8 mouse cellular contexts compared by ENCODE assay signal in genomic region chr19:53037925-53038419, GRCm38 (mm10). TPM values are rescaled to one million over a fixed set of nuclear protein-coding genes. Genes with fewer than 3 reads are reported as not detected.
DNase-seq lines count a peak whose midpoint lies in the region; ATAC-seq and TF ChIP-seq lines count a peak whose summit lies in the region.

No protein-coding gene starts in this region.

- TF ChIP-seq POLR2A in MEL (IDR thresholded peaks at IDR 0.05; ENCODE audit: control insufficient read depth in 1 of 2, insufficient read depth in 1 of 2, low read depth in 1 of 2, low read length in 2 of 2, poor library complexity in 1 of 2), result no peak

- no peak for TF ChIP-seq CTCF in MEL (IDR thresholded peaks at IDR 0.05 in 2 of 3, conservative IDR thresholded peaks at IDR 0.05 in 1 of 3; ENCODE audit: control insufficient read depth in 1 of 3, insufficient read depth in 1 of 3, low read depth in 2 of 3, low read length in 3 of 3, poor library complexity in 1 of 3, severe bottlenecking in 1 of 3)

- peaks cover 39% of the 10 kb centered on the region for H3K79me2 ChIP-seq in MEL (ENCODE audit: control insufficient read depth, insufficient read depth, low read length, poor library complexity)

- H3K36me3 ChIP-seq in heart, embryonic 14.5 days (ENCODE audit: control insufficient read depth, insufficient read depth, low read length), result no peaks in the 10 kb centered on the region; the same call in 1 of the 2 replicates
- peaks cover 0 to 40% of the 10 kb centered on the region in 2 experiments; a peak in 2 of 4 replicates for H3K36me3 ChIP-seq in MEL (ENCODE audit: control insufficient read depth in 1 of 2, insufficient read depth in 2 of 2, low read length in 2 of 2)
- no peaks in the 10 kb centered on the region for H3K36me3 ChIP-seq in forebrain, embryonic 15.5 days
- H3K36me3 ChIP-seq in liver, embryonic 15.5 days (replicated peaks), result 0 out of 2 replicates have a peak, but pooled peaks cover 3% of the 10 kb centered on the region

- under 1% methylated on average over 28 of the region's 28 CpGs for WGBS in heart, embryonic 14.5 days
- WGBS in forebrain, embryonic 15.5 days, result under 1% methylated on average over 26 of the region's 28 CpGs
- under 1% methylated on average over 28 of the region's 28 CpGs for WGBS in liver, embryonic 15.5 days (ENCODE audit: insufficient replicate concordance)

- peak overlapping the region; percentile 96 for H3K9ac ChIP-seq in heart, embryonic 14.5 days (ENCODE audit: low read length)
- H3K9ac ChIP-seq in MEL (ENCODE audit: control insufficient read depth, low read depth, low read length, poor library complexity, severe bottlenecking), result peak overlapping the region; percentile 79
- H3K9ac ChIP-seq in forebrain, embryonic 15.5 days (replicated peaks), result peak overlapping the region; percentile 90
- peak overlapping the region; percentile 98 for H3K9ac ChIP-seq in liver, embryonic 15.5 days

- intact Hi-C loops in heart, postnatal 14 days (cut with DNase I), result no loop called here

- H3K4me1 ChIP-seq in heart, embryonic 14.5 days (ENCODE audit: control insufficient read depth in 2 of 2, insufficient read depth in 2 of 2, low read length in 2 of 2), result peaks cover 18 to 28% of the 10 kb centered on the region in 2 experiments
- peaks cover 16 to 37% of the 10 kb centered on the region in 2 experiments for H3K4me1 ChIP-seq in MEL (ENCODE audit: control insufficient read depth in 1 of 2, insufficient read depth in 2 of 2, low read length in 2 of 2)
- H3K4me1 ChIP-seq in forebrain, embryonic 15.5 days, result peaks cover 11% of the 10 kb centered on the region
- peaks cover 61% of the 10 kb centered on the region for H3K4me1 ChIP-seq in liver, embryonic 15.5 days (replicated peaks)

- H3K4me2 ChIP-seq in heart, embryonic 14.5 days (ENCODE audit: low read length), result peak overlapping the region; percentile 71
- peak overlapping the region; percentile 62 for H3K4me2 ChIP-seq in forebrain, embryonic 15.5 days (replicated peaks)
- peak overlapping the region; percentile 81 for H3K4me2 ChIP-seq in liver, embryonic 15.5 days

- TF ChIP-seq EP300 in MEL (IDR thresholded peaks at IDR 0.05; ENCODE audit: low read depth in 1 of 2, low read length in 2 of 2), result no peak

- H3K27me3 ChIP-seq in heart, embryonic 14.5 days (ENCODE audit: control insufficient read depth, insufficient read depth, low read length), result no peaks in the 10 kb centered on the region
- no peaks in the 10 kb centered on the region for H3K27me3 ChIP-seq in MEL (ENCODE audit: control insufficient read depth in 1 of 2, insufficient read depth in 2 of 2, low read length in 2 of 2)
- H3K27me3 ChIP-seq in forebrain, embryonic 15.5 days, result no peaks in the 10 kb centered on the region
- H3K27me3 ChIP-seq in liver, embryonic 15.5 days, result no peaks in the 10 kb centered on the region

- TF ChIP-seq RAD21 in MEL (IDR thresholded peaks at IDR 0.05; ENCODE audit: low read depth, low read length), result no peak

- H3K9me3 ChIP-seq in heart, embryonic 14.5 days (ENCODE audit: control insufficient read depth, low read length), result no peaks in the 10 kb centered on the region
- H3K9me3 ChIP-seq in MEL (replicated peaks; ENCODE audit: insufficient read depth, low read length), result no peaks in the 10 kb centered on the region
- no peaks in the 10 kb centered on the region for H3K9me3 ChIP-seq in forebrain, embryonic 15.5 days
- no peaks in the 10 kb centered on the region for H3K9me3 ChIP-seq in liver, embryonic 15.5 days (replicated peaks)

- H3K4me3 ChIP-seq in heart, embryonic 14.5 days (ENCODE audit: control insufficient read depth in 1 of 2, insufficient read depth in 1 of 2, low read depth in 1 of 2, low read length in 2 of 2), result peak overlapping the region; percentile 89 to 92
- H3K4me3 ChIP-seq in MEL (ENCODE audit: control insufficient read depth in 1 of 2, insufficient read depth in 1 of 2, low read depth in 2 of 2, low read length in 2 of 2), result peak overlapping the region; percentile 73 to 80
- peak overlapping the region; percentile 86 for H3K4me3 ChIP-seq in forebrain, embryonic 15.5 days
- peak overlapping the region; percentile 98 for H3K4me3 ChIP-seq in liver, embryonic 15.5 days (replicated peaks)

- peak overlapping the region; percentile 88 to 95 for H3K27ac ChIP-seq in heart, embryonic 14.5 days (replicated peaks in 1 of 2; ENCODE audit: control insufficient read depth in 1 of 2, insufficient read depth in 1 of 2, low read depth in 2 of 2, low read length in 2 of 2)
- H3K27ac ChIP-seq in MEL (ENCODE audit: control insufficient read depth, low read depth, low read length), result peak overlapping the region; percentile 50
- peak overlapping the region; percentile 83 for H3K27ac ChIP-seq in forebrain, embryonic 15.5 days (replicated peaks)
- H3K27ac ChIP-seq in liver, embryonic 15.5 days (replicated peaks), result peak overlapping the region; percentile 91

- no peak; the same call in 1 of the 2 replicates for ATAC-seq in heart, embryonic 14.5 days (ENCODE audit: insufficient number of reproducible peaks, insufficient read depth, low FRiP score, low read depth)
- ATAC-seq in forebrain, embryonic 15.5 days (replicated peaks), result no peak
- peak; percentile 47 for ATAC-seq in liver, embryonic 15.5 days (ENCODE audit: insufficient read depth)

- DNase-seq in heart, postnatal 14 days, result no peak
- DNase-seq in MEL (ENCODE audit: low read depth, low spot score), result peak; percentile 75
- DNase-seq in ovary, adult 18-20 months (ENCODE audit: low spot score), result no peak
- DNase-seq in layer of hippocampus, adult 8-10 months (ENCODE audit: low spot score in 2 of 2), result no peak
- DNase-seq in ovary, postnatal 10 days (ENCODE audit: low spot score), result no peak

TF ChIP-seq in MEL, 35 proteins besides CTCF, POLR2A, EP300 and RAD21:
- TF ChIP-seq ELF1 (IDR thresholded peaks at IDR 0.05; ENCODE audit: low read depth, low read length) (peak; percentile 49; the same call in 1 of the 2 replicates), ZMIZ1 (IDR thresholded peaks at IDR 0.05; ENCODE audit: low read depth, low read length) (no peak)

RNA-seq across cellular contexts. Expression of gene Xpnpep1, which starts 2.0 kb away (rescaled TPM):
- 151 and 159 TPM in 2 replicates for polyA plus RNA-seq in heart, embryonic 14.5 days (2014; fragmentation: Nextera tagmentation; extraction: Ambion mirVana)
- total RNA-seq in heart, postnatal 14 days (2021), result 100 to 1,000 TPM in 1 of 2 experiments, 10 to 100 TPM in 1; 93.8 to 105 TPM
- total RNA-seq in MEL (2012; rRNA removed), result 459 and 531 TPM in 2 replicates
- polyA plus RNA-seq in MEL (2012; ENCODE audit: insufficient read depth in 1 of 2, insufficient read length in 2 of 2, low read depth in 1 of 2, low replicate concordance in 2 of 2, missing spikeins in 1 of 2), result 100 to 1,000 TPM; 428 to 526 TPM
- polyA plus RNA-seq in forebrain, embryonic 15.5 days (2015; fragmentation: Nextera tagmentation; extraction: Ambion mirVana), result 130 and 136 TPM in 2 replicates
- 83.4 and 87.2 TPM in 2 replicates for polyA plus RNA-seq in liver, embryonic 15.5 days (2015; fragmentation: Nextera tagmentation; extraction: Ambion mirVana)
- total RNA-seq in layer of hippocampus, adult 8-10 months (2022), result 10 to 100 TPM; 72.1 to 84.8 (median 73.6) TPM
